Mouse (Mus musculus) regulatory T cell (primary cell): ENCODE data around the gene Adgrb2.

Experiments used
- in situ Hi-C: fragments of 300-600 bp; cut with MboI, MseI; formaldehyde crosslinking; loops from one replicate; pipeline ENCODE4 v1.15.1; 2025; ENCODE audit warnings: high pct_unique_total_duplicates

The Adgrb2 gene

DNA sequence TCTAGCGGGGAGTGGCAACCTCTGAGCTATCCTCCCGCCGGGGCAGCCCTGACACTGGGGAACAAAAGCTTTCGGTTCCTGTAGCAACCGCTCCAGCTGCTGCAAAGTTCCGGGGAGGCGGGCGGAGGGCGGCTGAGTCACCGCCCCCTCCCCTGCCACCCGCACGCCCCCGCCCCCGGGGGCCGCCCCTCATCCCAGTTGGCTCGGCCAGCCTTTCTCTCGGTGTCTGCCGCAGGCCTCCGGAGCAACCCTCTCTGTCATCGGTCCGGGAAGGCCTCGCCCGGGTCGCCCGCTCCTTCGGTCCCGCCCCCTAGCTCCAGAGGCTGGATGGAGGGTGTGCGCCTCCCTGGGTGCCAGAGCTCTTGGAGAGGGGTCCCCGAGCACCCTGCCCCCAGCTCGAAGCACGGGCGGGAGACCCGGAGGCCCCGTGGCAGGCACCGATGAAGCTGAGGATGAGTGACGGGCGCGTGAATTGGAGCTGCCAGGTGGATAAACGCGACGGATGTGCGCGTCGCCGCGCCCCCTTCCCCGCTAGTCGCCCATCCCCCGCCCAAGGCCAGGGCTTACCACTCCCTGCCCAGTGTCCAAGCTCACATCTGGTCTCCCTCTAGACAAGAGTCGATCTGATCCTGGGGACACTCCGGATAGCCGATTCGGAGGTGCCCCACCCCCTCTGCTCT lies 3.3 kb downstream of the Adgrb2 start:
- in situ Hi-C loops = no loop called here

DNA sequence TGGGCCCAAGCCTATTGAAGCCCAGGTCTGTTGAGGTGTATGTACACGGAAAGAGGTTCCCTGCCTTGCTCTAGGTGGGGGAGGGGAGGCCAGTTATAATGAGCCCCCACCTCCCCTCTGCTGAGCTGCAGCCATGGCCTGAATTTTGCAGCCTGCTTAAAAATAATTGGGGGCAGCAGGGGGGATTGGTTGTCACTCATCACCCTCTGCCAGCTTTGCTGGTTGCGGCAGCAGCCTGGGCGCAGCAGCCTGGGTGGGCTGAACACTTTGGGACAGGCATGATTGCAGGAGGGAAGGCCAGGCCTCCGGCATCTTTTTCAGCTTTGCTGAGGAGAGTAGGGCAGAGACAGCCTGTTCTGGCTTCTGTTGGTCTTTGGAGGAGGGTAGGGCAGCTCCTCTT lies 5.3 kb downstream of the Adgrb2 start:
- in situ Hi-C loops = no loop called here

DNA sequence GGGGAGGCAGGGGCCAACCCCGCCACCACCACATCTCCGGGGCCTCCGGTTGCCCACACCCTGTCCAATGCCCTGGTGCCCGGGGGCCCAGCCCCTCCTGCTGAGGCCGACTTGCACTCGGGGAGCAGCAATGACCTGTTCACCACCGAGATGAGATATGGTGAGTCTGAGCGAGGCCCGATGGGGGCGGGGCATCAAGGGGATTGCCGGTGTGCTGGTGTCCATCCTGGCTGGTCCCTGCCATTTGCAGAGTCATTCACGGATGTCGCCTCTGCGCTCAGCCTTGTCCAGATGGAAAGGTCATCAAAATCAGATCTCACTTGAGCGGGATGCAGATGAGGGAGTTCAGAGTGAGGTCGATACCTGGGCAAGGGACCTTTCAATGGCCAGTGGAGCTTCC lies 8.1 kb downstream of the Adgrb2 start:
- in situ Hi-C loops = no loop called here

DNA sequence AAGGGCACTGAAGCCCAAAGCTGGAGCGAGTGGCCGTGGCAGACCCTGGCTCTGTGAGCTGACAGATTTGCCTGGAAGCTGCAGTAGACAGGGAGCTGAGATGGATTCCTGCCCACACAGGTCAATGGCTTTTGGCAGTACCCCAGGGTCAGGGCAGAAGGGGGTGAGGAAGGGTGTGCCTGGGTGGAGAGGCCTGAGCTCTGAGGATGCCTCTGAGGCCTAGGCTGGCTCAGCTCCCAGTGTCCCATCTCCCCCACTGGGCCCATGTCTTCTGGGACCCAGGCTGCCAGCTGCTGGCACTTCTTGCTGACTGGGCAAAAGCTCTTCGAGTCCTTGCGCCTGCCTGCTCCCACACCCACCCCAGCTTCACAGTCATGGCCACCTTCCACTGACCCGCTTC lies 8.5 kb downstream of the Adgrb2 start:
- in situ Hi-C loops = no loop called here

DNA sequence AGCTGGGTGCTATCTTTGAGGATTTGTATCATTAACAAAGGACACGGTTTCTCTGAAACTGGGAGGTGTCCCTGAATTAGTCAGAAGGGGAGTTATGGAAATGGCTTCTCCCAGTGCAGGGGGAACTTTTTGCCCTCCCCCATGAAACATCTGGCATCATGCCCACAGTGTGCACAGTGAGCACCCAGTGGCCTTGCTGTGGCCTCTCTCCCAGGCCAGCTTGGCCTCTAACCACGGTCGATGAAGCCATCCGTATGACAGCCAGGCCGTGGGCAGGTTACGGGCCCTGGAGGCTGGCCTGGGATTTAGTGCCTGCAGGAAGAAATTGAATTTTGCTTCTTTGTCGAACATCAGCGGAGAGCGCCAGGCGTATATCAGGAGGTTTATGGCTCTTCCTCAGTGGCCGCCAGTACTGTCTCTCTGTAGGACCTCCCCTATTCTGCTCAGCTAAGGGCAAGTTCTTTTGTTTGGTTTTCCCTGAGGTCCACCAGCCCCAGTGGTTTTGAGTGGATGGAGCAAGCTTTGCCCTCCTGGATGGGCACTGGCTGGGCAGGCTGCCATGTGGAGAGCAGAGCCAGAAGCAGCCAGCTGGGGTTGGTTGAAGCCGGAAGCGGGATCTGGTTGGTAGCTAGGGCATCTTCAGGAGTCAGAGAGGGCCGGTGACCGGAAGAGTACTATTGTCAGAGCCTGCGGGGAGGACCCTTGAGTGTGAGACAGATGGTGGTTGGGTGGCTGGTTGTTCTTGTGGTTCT lies 9.4 kb downstream of the Adgrb2 start:
- in situ Hi-C loops = no loop called here

DNA sequence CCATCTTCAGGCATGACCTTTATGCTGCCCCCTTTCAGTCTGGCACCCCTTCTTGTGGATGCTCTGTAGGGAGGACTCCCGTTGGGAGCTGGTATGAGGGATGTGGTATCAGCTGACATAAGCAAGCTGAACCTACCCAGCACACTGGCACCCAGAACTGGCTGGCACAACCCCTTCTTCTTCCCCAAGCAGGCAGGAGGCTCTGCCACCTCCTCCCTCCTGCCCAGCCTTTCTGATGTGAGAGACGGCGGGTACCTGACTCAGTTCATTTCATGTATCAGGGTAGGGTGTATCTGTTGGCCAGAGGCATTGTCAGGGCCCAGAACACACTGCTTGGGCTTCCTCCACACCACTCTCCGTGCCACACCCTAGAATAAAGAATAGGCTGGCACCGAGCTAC lies 10.1 kb downstream of the Adgrb2 start:
- in situ Hi-C loops = no loop called here

DNA sequence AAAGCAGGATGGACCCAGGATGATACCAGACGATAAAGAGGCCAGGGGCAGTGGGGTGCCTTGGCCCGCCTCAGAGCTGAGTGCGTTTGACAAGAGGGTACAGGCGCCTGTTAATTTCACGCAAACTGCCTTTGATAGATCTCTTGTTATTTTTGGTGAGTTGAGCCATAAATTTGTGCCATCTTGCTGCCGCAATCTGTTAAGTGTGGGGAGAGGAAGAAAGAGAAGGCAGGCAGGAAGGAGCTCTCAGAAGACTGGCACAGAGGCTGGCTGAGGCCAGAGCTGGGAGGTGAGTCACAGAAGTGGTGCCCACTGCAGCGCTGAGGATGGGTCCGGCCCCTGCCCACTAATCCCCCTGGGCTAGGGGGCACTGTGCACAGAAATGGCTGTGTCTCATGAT lies 10.6 kb downstream of the Adgrb2 start:
- in situ Hi-C loops = no loop called here

DNA sequence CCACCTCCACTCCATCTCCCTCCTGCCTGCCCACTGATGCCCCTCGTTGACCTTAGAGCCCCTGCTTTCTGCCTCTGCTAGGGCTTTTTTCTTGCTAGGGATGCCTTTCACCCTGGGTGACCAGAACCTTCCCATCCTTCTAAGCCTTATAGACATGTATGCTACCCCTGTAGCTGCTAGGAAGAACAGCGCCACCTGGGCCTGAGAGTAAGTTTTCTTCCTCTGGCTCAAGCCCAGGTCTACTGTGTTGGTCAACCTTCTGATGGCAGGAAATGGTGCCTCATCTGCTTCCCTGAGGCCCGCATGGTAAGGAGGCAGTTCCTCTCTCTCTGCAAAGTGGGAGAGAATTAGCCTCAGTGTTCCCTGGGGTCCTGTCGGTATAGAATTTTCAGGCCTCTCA lies 11.3 kb downstream of the Adgrb2 start:
- in situ Hi-C loops = no loop called here

DNA sequence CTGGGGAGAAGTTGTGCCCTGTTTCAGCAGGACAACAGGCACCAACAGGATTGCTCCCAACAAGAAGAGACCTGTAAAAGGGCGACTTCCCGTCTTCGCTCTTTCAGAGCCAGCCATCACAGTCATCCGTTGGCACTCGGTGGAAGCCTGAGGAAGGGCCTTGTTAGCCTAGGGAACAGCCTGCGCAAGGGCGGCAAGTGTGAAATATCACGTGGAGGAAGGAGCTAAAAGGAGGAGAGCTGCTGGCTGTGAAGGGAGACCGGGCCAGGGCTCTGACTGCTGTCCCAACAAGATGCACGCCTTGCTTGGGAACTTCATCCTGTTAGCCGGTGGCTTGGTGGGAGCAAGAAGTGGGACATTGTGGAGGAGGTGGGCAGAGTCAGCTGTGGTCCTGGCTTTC lies 13.5 kb downstream of the Adgrb2 start:
- in situ Hi-C loops = no loop called here

DNA sequence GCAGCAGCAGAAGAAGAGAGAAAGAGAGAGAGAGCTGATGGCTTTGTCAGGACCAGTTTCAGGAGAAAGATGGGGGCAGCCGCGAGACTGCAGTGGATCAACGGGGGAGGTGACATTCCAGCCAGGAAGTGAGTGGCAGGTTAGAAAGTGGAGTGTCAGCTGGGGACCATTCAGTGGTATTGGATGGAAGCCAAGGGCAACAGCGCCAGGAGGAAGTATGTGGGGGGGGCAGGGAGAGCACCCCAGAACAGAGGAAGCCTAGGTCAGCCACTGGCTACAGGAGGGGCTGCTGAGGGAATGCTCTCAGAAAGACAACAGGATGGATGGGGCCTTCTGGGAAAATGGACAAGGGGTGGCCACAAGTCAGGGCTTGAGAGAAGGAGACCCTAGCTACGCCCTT lies 17.0 kb downstream of the Adgrb2 start:
- in situ Hi-C loops = no loop called here

DNA sequence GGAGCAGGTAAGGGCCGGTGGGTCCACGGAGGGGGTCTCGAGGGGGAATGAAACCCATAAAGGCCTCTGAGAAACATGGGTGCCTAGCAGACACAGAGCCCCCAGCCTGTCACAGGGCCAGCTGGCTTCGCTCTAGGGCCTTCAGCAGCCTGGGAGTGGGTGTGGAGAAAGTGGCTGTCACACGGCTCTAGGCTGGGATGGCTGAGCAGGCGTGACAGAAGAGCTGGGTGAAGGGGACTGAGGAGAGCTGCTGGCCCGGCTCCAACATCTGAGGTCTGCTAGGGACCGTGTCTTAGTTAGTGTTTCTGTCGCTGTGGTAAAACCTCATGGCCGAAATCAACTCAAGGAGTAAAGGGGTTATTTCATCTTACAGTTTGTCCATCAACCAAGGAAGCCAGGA lies 17.5 kb downstream of the Adgrb2 start:
- in situ Hi-C loops = no loop called here

DNA sequence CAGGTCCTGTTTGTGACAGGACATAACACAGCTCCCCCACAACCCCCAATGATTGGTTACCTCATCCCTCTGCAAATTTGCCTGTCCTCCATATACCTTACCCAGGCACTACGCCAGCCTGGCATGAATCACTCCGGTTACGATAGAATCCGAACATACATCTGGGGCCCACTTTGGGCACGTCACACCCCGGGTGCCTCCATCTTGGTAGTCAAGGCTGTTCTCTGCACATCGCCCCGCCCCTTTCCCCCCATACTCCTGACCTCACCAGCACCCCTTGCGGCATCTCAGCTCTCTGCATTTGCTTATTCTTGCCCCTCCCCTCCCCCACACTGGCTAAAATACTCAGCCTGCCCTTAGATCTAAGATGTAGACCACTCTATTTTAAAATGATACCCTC lies 20.9 kb downstream of the Adgrb2 start:
- in situ Hi-C loops = no loop called here

DNA sequence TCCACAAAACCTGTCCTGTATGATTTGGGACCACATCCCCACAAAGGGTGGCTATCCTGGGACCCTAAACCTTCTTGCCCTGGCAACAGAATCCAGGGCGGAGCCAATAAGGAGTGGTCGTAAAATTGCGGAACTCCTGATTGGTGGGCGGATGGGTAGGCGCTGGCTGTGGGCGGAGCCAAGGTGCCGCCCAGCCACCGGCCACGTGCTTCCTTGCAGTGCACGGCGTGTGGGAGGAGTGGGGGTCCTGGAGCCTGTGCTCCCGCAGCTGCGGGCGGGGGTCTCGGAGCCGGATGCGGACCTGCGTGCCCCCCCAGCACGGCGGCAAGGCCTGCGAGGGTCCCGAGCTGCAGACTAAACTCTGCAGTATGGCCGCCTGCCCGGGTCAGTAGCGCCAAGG lies 21.9 kb downstream of the Adgrb2 start:
- in situ Hi-C loops = no loop called here

DNA sequence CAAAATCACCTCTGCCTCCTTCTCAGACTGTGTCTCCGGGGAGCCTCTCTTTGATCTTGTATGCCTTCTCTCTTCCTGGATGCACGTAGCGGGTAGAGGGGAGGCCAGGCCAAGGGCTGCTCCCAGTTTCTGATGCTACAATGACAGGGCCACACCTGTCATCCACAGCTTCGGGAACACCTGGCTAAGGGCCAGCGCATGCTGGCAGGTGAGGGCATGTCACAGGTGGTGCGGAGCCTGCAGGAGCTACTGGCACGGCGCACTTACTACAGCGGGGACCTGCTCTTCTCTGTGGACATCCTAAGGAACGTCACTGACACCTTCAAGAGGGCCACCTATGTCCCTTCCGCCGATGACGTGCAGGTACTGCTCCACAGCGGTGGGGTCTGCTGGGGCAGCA lies 24.4 kb downstream of the Adgrb2 start:
- in situ Hi-C loops = no loop called here

DNA sequence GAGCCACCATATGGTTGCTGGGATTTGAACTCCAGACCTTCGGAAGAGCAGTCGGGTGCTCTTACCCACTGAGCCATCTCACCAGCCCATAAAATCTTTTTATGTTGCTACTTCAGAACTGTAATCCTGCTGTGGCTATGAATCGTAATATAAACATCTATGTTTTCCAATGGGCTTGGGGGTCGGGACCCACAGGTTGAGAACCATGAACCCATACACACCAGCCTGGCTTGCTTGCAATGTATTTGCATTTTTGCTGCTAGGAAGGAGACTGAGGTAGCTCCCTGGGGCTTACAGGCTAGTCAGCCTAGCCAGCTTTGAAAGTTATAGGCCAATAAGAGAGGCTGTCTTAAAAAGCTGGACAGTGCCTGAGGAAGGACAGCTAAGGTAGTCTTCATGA lies 26.1 kb downstream of the Adgrb2 start:
- in situ Hi-C loops = no loop called here

DNA sequence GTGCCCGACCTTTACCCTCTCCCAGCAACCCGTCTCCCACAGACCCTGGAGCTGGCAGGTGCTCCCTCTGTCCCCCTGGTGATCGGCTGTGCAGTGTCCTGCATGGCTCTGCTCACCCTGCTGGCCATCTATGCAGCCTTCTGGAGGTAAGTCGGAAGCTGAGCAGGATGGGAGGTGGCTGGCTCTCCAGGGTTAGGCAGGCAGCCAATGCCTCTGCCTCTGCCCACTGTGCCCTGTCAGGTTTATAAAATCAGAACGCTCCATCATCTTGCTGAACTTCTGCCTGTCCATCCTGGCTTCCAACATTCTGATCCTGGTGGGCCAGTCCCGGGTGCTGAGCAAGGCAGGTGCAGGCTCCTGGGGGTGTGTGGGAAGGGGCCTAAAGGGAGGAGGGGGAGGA lies 27.6 kb downstream of the Adgrb2 start:
- in situ Hi-C loops = no loop called here

DNA sequence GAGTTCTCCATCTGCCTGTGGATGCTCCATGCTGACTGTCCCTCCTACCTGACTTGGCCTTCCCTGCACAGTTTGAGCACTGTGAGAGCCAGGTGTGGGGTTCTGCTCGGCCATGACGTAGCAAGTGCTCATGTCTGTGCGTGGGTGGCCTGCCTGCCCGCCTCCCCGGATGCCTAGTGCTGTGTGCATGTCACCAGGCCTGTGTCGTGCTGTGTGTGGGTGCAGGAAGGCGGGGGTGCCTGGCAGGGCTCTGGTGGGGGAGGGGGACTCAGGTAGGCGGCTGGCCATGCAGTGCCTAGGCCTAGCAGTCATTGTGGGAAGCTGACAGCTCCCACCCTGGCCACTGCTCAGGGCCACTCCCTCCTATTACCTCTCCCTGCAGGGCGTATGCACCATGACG lies 28.4 kb downstream of the Adgrb2 start:
- in situ Hi-C loops = no loop called here

DNA sequence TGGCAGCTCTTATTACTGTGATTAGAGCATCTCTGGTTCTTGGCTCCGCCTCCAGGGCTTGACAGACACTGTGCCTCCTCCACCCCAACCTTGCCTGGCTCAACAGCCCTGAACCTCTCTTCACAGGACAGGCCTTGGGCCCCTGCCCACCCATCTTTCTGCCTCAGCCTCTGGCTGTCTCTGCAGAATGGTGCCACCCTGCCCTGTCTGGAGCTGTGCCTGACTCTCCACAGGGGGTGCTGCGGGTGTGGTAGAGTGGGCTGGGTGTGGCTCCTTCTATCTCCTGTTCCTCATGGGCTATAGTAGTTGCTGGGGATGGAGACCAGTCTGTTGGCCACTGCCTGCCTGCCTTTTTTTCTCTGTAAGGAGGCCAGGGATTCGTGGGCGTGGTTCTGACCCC lies 31.3 kb downstream of the Adgrb2 start:
- in situ Hi-C loops = no loop called here

DNA sequence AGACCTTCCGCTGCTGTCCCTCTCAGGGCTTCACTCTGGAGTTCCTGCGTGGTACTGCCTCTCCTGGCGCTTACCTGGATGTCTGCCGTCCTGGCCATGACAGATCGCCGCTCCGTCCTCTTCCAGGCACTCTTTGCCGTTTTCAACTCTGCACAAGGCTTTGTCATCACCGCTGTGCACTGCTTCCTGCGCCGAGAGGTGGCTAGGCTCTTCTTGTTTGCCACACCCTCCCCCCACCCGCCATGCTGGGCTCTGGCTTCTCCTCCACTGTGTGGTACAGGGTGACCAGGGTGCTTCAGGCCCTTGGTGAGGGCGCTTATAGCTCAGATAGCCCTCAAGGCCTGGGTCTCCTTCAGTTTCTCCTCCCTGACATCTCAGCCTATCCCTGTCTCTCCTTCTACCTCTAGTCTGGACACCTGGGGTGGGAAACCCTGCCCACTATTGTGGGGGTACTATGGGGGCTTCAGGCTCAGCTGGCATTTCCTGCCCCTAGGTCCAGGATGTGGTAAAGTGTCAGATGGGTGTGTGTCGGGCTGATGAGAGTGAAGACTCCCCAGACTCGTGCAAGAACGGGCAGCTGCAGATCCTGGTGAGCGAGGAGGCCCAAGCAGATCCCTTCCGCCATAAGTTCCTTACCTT lies 32.5 kb downstream of the Adgrb2 start:
- in situ Hi-C loops = no loop called here

DNA sequence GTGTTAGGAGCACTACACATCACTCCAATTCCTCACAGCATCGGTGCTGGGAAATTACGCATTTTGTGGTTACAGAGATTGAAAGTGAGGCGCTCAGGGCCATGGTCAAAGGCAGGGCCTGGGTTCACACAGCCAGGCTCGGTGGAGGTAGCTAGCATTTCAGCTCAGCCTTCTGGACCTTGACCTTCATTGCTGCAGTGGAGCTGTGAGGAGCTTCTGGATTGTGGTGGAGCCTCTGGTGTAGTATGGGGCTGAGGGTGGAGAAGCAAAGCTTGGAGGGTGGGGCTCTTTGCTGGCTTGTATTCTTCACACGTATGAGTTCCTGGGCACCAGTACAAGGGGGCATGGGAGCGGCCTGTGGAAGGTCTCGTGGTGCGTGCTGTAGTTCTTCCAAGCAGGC lies 38.3 kb downstream of the Adgrb2 start:
- in situ Hi-C loops = no loop called here

DNA sequence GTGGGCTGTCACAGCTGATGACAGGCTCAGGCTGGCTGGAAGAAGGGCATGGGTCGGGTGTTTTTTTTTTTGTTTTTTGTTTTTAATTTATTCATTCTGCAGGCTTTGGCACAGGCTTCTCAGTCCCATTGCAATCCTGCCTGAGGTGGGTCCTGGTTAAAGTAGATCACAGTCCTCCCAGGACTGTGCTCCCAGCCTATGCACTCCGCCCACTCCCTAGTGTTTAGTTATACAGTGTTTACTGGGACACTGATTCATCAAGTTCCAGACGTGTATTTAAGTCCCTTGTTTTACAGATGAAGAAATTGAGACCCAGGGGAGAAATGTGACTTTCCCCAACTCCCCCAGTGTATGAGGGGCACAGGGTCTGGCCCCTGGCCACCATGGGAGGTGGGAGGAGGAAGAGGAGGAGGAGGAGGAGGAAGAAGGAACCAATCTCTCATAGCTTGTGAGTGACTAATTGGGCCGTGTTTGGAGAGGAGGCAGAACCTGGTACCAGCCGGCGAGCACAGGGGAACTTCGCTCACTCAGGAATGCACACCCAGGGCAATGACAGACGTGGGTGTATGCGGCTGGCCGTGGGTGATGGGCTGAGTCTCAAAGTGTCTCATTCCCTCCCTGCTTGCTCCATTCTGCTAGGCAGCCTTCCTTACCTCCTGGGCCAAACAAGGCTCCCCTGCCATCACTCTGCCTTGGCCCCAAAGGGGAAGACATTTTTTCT lies 39.0 kb downstream of the Adgrb2 start:
- in situ Hi-C loops = no loop called here

DNA sequence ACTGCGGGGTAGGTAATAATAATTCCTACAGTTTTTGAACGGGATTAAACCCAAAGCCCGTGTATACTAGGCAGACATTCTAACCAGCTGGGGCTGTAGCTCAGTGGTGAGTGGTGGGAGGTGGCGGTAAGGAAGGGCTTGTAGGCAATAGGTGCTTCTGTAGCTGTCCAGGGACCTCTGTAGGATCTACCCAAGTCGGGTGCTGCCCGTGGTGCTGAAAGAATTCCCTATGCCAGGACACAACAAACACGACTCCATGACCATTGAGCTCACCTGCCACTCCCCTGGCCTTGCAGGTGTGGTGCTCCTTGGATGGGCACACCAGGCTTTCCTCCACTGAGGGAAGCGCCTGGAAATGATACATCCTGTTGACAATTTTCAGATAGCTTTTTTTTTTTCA lies 40.9 kb downstream of the Adgrb2 start:
- in situ Hi-C loops = no loop called here

DNA sequence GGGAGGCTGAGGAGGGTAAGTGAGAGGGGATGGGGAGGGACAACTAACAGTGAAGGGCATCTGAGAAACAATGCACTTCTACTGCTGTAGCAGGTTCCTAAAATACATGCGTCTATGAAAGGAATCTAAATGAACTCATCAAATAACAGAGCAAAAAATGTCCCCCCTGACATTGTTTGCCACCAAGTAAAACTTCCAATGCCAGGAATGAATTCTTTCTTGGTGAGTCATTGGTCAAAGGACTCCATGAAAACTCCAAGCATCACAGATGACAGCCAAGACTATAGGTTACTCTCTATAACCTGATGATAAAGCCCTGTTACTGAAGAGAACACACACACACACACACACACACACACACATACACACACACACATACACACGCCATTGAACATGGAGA lies 46.5 kb downstream of the Adgrb2 start:
- in situ Hi-C loops = no loop called here
